Mouse (Mus musculus) neural tube, embryonic 10.5 days (tissue): ENCODE measurements at regions not wholly inside any gene's neighbourhood (a gene's known extent, or its start where the extent isn't known, plus 50 kb on each side); places are given as distances from the start of the nearest gene placed in this dataset.

ENCODE experiments used
- DNase-seq: peaks from one replicate; pipeline ENCODE4 v3.0.0-alpha.2; 2017; ENCODE audit warnings: low spot score; ENCODE audit errors: extremely low spot score

DNA sequence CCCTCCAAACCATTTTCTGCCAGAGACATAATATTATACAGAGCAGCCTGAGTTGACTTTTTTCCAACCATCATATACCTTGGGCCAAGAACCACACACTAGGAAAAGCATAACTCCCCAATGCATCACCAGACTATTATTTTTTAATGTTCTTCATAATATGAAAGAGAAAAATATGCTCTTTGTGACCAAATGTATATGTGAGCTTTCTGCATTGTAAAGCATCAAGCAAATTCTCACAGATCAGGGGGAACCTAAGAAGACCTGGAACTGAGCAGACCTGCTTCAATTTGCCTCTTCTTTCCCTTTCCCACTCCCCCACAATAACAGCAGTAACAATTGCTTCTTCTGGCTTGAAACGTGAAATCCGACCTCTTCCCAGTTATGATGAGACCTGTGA is 407.6 kb downstream of the Atp6ap1l start:
- DNase-seq = no peak

DNA sequence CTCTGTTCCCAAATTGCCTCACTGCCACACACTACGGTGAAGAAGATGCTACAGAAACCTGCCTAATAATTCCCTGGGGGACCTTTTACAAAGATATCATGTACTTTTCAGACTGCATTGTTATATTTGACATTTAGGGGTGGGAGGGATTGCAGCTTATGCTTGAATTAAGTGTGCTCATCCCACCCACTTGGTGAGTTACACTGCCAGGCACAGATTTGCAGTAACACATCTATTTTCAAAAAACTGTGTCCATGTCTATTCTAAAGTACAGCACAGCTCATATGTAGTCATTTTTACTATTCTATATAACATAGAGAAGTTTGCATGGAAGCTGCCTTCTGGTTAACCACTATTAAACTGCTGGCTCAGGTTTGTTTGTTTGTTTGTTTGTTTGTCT is 404.3 kb upstream of the Xrcc4 start:
- no peak for DNase-seq

DNA sequence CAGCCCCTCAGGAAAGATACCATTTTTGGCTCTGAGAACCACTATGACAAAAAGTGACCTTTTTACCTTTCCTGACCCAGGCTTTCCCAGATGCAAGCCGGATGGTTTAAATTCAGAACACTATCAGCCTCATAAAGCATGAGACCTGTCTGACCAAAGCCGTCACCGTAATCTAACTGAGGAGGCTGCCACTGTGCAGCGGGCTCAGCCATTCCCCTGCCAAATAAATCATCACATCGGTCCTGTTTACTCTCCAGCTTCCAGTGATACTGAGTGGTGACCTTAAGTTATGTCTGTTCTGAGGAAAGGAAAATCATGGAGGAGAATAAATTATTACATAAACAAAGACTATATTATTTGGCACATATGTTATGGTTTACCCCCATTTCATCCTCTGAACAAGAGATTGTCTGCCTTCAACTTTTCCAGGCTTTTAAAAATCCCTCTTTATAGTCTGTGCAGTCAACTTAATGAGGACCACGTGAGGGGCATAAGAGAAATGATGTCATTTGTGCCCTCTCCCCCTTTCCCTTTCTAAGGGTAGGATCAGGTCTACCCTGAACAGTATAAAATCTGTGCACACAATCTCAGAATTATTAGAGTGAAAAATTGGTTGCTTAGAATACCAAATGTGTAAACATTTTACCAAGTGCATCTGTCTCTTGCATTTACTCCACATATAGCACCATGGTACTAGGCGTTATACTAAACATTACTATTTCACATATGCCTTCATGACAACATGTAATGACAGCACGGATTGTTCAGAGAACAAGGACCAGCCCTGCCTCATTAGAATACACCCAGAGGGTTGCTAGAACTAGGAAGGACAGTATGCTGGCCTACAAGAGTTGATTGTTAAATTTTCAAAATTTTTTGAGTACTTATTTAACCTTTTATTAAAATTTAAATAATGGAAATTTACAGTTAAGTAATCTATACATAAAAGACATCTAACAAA is 401.9 kb upstream of the Xrcc4 start:
- peak; percentile 44 for DNase-seq

DNA sequence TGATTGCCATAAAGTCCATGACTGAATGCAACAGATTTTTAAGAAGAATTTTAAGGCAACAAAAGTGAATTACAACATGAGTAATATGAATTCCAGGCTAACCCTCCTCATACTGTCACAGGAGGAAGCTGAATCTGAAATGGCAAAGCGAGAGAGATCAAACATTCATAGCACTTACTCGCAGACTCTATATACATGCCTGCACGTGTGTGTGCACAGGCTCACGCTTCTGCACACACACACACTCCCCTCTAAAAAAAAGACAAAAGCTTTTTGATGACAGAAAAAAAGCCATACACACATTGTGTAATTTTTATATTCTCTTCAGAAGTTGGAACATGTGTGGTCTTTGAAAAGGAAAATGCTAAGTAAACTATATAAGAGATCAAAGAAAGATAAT is 391.1 kb upstream of the Xrcc4 start:
- no peak for DNase-seq

DNA sequence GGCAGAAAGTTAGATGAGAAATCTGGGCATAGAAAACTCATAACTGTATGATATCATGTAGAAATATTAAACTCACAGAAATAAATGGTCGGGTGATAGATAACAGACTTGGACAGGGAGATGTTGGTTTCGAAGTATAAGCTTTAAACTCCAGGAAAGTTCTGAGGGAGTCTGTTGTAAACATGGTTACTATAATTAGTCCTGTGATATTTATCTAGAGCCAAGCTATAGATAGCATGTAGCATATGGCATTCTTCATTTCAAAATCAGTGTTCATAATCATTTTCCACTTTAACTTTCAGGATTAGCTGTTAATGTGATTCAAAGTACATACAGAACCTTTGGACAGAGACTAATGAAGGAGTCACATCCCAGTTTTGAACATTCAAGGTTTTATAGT is 387.5 kb upstream of the Xrcc4 start:
- DNase-seq = no peak

DNA sequence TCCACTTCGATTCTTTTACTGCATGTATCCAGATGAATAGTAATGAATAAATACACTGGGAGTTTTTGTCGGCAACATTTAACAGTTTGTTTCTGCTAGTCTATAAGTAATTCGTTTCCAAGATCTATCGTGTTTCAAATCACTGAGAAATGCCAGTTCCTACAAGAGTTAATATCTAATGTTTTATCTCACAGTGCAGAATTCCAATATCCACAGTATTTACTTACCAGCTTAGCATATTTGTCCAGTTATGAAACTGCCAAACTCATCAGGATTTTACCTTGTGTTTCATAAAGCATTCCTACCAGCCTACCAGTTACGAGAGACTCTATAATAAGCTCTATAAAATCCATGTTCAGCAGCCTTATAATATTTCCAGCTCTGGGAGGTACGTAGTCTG is 385.1 kb upstream of the Xrcc4 start:
- DNase-seq = no peak

DNA sequence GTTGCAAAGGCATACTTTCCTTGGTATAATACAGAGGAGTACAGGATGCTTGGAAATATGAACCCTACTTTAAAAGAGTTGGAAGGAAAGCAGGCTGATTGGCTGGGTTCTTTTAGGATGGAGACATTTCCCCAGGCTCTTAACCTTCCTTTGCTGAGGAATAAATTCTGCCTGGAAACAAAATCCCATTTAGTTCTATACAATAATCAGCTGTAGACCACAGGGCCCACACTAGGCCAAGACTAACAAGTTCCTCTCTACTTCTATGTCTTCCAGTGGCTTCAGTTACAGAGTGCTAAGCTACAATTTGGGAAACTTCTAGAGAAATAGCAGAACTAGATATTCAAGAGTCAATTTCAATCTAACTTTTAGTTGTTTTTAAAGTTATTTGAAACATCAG is 384.6 kb upstream of the Xrcc4 start:
- DNase-seq = no peak

DNA sequence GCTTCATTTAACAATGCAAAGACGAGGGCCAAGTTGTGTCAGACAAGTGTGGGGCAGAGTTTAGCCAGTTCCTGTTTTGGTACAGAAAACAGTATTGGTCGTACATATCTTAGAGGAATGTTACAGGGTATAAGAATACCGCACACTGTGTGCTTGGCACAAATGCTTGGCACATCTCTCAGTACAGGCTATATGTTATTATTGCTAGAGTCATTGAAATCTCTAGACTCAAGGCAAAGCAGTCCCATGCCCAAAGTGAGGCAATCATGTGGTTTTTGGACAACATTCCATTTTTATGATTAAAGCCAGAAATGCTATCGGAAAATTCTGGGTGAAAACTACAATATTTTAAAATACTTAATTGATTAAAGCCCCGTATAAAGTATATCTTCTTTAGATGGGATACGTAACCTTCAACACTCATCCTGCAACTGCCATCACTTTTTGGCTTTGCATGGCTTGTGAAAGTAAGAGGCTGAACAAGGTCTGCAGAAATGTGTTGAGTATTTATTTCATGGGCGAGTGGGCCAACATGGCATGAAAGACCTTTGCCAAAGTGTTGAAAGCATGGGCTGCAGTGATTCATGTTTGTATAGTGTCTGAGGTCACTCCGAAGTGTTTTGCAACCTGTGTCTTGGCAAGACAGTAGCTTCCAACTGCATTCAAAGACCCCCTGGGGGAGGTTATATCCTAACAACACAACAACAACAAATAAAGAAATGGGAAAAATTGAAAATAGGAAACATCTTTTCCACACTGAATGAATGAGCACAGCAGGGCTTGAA is 383.8 kb upstream of the Xrcc4 start:
- DNase-seq = no peak

DNA sequence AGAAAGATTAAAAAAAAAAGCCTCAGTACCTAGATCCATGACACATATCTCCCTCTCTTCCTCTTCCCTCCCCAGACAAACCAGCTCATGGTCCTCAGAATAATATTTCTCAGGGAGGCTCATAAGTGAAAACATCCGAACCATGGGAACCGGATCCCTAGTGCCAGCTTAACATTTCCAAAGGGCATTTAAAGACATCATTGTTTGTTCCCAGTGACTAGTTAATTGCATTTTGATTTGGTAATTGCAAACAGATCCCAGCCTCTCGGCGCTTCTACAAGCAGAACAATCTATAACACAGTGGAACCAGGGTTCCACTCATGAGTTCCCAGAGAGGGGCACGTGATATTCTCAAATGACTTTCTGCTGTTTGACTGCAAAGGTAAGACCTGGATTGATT is 376.7 kb upstream of the Xrcc4 start:
- no peak for DNase-seq

DNA sequence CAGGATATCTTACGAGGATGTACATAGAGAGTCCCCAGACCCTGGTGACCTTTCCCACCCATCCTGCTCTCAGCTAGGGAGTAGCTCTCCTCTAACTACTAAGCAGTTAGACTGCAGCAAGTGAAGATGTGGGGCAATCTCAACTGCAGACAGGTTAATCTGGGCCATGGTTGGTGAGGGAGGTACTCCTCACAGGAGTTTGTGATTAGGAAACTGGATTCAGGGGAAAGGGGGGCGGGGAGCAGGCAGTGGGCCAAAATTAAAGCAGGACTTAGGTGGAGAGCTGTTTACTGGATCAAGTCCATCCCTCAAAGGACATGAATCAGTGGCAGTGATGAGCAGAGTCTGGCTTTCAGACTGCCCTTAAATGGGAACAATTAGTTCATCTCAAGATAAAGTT is 374.6 kb upstream of the Xrcc4 start:
- no peak for DNase-seq

DNA sequence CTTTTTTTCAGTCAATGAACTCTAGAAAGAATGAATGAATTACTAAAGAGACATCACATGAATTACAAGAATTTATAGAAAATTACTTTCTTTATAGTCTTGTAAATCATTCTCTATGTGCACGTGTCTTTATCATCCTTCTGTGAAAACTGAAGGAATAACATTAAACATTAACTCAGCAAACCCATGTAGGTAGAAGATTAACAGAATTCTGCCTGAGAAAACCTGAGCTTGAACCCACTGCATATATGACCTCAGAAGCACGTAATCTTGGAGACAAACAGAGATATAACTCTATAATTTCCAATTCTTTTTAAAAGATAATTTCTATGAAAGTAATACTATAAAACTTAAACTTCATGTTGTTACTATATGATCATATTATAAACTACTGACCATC is 374.0 kb upstream of the Xrcc4 start:
- DNase-seq = no peak

DNA sequence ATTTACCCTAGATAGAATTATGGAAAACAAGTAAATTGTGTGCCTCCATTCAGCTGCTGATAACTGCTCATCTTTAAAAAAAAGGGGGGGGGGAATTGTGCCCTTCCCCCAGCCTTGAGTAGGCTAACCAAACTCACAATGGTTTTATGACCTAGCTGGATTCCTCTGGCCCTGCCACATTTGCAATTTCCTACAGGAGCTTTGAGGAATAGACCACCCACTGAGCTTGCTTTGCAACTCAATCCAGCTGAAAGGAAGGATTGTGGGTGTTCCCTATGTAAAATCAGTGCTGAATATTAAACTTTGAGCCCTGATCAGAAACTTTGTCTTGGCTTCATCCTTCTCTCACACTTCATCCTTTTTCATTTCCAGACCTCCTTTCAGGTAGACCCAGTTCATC is 365.2 kb upstream of the Xrcc4 start:
- no peak for DNase-seq

DNA sequence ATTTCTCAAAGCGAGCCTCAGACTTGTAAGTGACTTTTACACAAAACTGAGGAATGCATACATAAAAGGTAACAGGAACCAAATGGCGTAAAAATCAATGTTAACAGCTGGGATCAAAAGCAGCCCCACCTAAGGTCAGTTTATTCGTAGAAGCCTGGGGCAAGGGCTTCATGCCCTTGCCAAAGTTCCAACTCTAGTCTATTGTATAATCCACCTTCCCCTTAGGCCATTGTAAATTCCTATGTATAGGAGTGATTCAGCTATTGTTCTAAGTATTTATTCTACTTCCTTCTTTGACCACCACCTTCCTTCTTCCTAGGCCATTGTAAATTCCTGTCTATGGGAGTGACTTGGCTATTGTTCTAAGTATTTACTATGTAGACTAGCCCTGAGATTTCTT is 337.5 kb upstream of the Xrcc4 start:
- DNase-seq = no peak

DNA sequence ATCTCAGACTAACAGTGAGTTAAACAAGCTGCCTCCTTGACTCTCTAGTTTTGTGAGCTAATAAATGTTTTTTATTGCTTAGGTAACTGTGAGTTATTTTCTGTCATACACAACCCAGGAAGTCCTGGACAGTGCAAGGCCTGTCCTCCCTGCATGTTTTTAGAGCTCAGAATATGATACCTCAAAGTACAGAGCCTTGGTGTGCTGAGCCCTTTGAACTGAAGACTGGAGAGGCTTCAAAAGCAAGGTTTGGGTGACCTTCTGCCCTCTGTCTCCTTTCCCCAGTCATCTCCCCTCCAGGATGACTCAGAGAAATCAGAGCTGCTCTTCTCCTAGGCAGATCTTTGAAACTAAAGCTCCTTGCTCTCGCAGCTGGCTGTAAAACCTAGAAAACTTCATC is 336.0 kb upstream of the Xrcc4 start:
- DNase-seq = no peak

DNA sequence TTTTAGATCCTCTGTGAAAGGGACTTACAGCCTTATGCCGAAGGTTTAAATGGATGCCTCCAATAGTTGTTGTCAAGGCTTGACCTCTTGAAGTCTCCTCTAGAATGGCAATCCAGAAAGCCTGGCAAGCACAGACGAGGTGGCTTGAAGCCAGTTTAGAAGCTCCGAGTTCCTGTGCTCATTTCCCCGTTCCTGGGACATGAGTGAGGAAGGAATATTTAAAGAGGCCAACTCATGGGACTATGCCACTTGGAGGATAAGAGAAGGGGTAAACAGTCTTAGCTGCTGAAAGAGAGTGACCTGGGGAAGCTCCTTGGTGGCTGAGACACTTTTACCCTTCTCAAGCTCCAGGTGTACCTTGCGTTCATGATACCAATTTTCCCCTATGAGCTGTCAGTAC is 335.1 kb upstream of the Xrcc4 start:
- DNase-seq = no peak

DNA sequence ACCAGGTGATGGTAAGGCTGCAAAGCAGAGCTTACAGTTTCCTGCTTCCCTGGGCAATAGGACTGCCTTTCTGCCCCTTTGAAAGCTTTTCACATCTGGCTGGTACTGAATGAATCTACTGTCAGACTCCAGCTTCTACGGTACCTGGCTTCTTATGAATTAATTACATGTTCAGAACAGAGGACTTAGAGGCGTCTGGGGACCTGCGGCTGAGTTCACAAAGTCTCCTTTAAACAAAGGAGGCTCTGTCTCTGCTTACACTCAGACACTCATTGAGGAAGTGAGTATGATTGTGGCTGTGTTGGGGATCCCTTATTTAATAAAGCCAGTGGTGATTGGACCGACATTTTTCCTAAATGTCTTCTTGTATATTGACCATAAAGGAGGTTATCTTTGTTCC is 331.6 kb upstream of the Xrcc4 start:
- no peak for DNase-seq

DNA sequence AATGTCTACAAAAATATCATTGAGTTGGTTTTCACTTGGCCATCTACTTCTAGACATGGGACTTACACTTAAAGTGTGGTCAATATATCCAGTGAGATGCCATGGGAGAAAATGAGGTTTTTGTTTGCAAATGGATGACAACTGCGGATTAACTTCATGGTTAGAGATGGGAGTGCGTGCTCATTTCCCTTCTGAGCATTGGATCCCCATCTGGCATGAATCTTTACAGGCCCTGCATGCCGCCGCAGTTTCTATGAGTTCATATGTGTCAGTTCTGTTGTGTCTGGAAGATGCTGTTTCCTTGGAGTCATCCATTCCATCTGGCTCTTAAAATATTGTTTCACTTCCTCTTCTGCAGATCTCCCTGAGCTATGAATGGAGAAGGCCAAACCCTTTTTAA is 315.0 kb upstream of the Xrcc4 start:
- DNase-seq = no peak

DNA sequence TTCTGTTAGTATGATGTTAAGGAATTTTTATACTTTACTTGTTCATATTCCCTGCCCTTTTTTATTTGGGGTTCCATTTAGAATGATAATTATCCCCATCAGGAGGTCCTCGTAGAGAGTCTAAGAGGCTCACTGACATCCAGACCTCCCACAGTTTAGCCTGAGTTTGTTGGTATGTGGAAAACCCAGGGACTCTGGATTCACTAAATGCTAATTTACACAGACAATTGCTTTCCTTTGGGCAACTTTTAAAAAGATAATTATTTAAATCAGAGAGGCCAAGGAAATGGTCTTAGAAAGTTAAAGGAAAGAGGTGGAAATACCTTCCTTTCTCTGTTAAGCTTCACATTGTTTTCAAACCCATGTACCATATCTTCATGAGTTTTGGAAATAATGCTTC is 312.7 kb upstream of the Xrcc4 start:
- DNase-seq = no peak

DNA sequence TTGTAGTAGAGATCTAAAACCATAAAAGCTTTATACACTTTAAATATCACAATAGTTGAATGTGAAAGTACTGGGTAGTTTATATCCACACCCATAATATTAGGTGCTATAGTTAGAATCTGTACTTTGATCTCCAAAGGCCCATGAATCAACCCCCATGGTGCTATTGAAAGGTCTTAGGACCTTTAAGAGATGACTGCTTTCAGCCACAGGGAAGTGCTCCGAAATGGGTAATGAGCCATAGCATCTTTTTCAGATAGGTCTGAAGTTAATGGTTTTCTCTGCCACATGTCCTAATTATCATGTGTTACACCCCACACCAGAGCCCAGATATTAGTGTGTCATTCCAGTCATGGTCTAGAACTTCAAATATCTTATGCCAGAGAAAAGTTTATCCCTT is 312.1 kb upstream of the Xrcc4 start:
- DNase-seq = no peak

DNA sequence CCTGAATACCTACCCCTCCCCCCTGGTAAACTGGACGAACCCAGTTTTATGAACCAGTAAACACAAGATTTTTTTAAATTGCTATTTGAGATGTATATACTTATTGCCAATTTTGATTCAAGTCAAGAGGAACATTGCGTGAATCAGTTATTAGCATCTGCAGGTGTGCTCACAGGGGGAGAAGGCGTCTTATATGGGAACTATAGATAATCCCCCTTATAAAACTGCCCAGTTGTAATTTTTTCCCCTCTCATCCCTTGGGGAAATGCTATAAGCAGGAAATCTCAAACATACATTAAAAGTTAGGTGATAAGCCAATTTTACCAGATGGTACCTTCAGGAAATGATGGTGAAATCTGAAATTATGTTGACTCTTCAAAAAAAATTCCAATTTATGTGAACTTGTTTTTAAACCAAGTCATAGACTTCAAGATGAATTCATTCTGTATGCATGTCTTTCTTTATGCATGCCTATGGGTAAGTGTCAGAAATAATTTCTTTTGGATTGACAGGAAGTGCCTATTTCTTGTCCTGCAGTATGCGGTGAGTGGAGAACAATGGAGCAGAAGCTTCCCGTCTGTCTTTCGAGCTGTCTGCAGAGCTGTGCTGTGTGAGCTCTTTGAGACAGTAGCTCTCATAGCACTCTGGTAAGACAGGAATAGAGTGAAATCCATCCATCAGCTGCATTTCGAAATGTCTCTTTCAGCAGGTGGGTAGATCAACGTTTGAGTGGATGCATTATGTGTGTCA is 306.0 kb upstream of the Xrcc4 start:
- DNase-seq = no peak

DNA sequence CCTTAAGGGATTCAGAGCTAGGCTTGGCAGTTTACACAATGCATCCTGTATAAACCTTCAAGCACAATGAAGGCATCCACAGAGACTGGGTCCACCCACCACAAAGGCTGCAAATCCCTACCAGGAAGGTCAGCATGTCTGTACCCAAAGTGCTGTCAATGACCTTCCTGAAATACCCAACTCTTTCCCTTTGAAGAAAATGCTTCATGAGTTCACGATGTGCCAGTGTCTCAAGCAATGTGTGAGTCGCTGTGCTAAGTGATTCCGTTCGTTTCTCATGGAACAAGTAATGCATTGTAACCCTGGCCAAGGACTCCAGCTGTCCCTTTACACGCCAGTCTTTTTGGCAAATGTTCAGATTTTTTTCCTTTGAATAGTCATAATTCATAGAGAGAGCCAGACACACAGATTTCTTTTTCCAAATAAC is 305.4 kb upstream of the Xrcc4 start:
- no peak for DNase-seq

DNA sequence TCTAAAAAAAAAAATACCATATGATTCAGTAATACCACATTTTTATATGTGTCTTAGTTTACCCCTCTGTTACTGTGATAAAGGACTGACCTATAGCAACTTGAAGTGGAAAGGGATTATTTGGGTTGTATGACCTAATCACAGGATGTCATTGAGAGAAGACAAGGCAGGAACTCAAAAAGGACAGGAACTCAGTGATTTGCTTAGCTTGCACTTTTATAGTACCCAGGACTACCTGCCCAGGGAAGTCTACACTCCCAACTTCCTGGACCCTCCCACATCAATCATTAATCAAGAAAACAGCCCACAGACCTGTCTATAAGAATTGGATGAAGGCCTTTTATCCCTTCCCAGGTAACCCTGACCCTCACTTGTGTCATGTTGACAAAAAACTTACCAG is 303.0 kb upstream of the Xrcc4 start:
- no peak for DNase-seq
